Mouse (Mus musculus) liver, adult 2 months (tissue): ENCODE data around the gene Ehd1. TPM values are rescaled to one million over a fixed set of nuclear protein-coding genes. Genes with fewer than 3 reads are reported as not detected.

Source experiments
- DNase-seq: peaks from one replicate; pipeline ENCODE4 v3.0.0-alpha.2; 2011; ENCODE audit warnings: low read depth, low spot score; ENCODE audit errors: extremely low read depth
- H3K27ac ChIP-seq: fragments of 200-500 bp; replicated peaks from 2 replicates; pipeline ENCODE4 v1.5.1; 2012; ENCODE audit warnings: low read depth, mild to moderate bottlenecking, control low read depth, inconsistent platforms, low read length; ENCODE audit not compliant: insufficient read depth
- H3K27me3 ChIP-seq: fragments of 200-500 bp; 2 replicates; pipeline ENCODE4 v1.6.1; 2012; ENCODE audit warnings: mild to moderate bottlenecking, moderate library complexity, low read length, inconsistent platforms; ENCODE audit not compliant: control insufficient read depth, insufficient read depth
- H3K36me3 ChIP-seq: fragments of 200-500 bp; 2 replicates; pipeline ENCODE4 v1.6.1; 2012; ENCODE audit warnings: low read length, inconsistent platforms; ENCODE audit not compliant: control insufficient read depth, insufficient read depth
- H3K4me1 ChIP-seq: fragments of 200-500 bp; 2 replicates; pipeline ENCODE4 v1.6.1; 2011; ENCODE audit warnings: low read length; ENCODE audit not compliant: control insufficient read depth, insufficient read depth
- H3K4me3 ChIP-seq: fragments of 200-500 bp; 2 replicates; pipeline ENCODE4 v1.5.1; 2011; ENCODE audit warnings: low read depth, mild to moderate bottlenecking, control low read depth, low read length, moderate library complexity; ENCODE audit not compliant: insufficient read depth
- H3K79me2 ChIP-seq: fragments of 200-500 bp; 2 replicates; pipeline ENCODE4 v1.6.1; 2012; ENCODE audit warnings: inconsistent platforms, mild to moderate bottlenecking, low read length, moderate library complexity; ENCODE audit not compliant: control insufficient read depth, insufficient read depth
- H3K9ac ChIP-seq: fragments of 200-500 bp; 2 replicates; pipeline ENCODE4 v1.6.1; 2012; ENCODE audit warnings: low read depth, mild to moderate bottlenecking, control low read depth, inconsistent platforms, low read length
- CTCF ChIP-seq: fragments of 200-500 bp; IDR thresholded peaks from 2 replicates; pipeline ENCODE4 v1.5.1; 2011; ENCODE audit warnings: low read depth, low read length, control low read depth
- POLR2A ChIP-seq: fragments of 200-500 bp; IDR thresholded peaks from 2 replicates; pipeline ENCODE4 v1.6.1; 2011; ENCODE audit warnings: low read length, control low read depth; ENCODE audit not compliant: insufficient read depth; ENCODE audit errors: extremely low read depth
- WGBS: fragments of 180-500 bp; shearing (Covaris S2); methylation state at CpG from one replicate; pipeline ENCODE4 v1.1.7; 2018; 5-methylcytosine and 5-hydroxymethylcytosine counted together
- polyA plus RNA-seq: library from polyadenylated mRNA; depleted of rRNA; stranded (reverse); fragments of >200 nt; gene quantifications from 2 replicates; pipeline ENCODE4 v1.2.3, GENCODE M21; 2012
- total RNA-seq: library from RNA; depleted of rRNA; stranded (reverse); fragments of >200 nt; gene quantifications from 2 replicates; pipeline ENCODE4 v1.2.3, GENCODE M21; 2014

The Ehd1 gene
- total and polyA plus RNA-seq, 2 experiments = 25.3 to 140 TPM

GRCm38 (mm10) chr19:6278439-6279073 is 2.0 kb downstream of the Ehd1 start:
- H3K4me1 ChIP-seq = peaks cover 24% of the 10 kb centered on the region

GRCm38 (mm10) chr19:6279481-6280144 is 3.1 kb downstream of the Ehd1 start:
- no peak for DNase-seq
- peak overlapping the region; percentile 10; the same call in 1 of the 2 replicates for H3K9ac ChIP-seq
- H3K4me3 ChIP-seq = no peak overlapping the region
- no peak for TF ChIP-seq POLR2A
- no peak for TF ChIP-seq CTCF
- 88% methylated on average over 6 of the region's 6 CpGs for WGBS
- H3K36me3 ChIP-seq = peaks cover 7% of the 10 kb centered on the region
- H3K4me1 ChIP-seq = peaks cover 27% of the 10 kb centered on the region
- no peaks in the 10 kb centered on the region for H3K27me3 ChIP-seq
- H3K79me2 ChIP-seq = peaks cover 26% of the 10 kb centered on the region
- no peak overlapping the region for H3K27ac ChIP-seq

More at GRCm38 (mm10) chr19:6278439-6279073, 2.0 kb downstream of the Ehd1 start:
- H3K27ac ChIP-seq = peak overlapping the region; percentile 22; the same call in 1 of the 2 replicates
- peak overlapping the region; percentile 25 for H3K9ac ChIP-seq
- peak overlapping the region; percentile 17; the same call in 1 of the 2 replicates for H3K4me3 ChIP-seq
- no peak for TF ChIP-seq POLR2A
- no peak for TF ChIP-seq CTCF
- H3K79me2 ChIP-seq = peaks cover 26% of the 10 kb centered on the region
- no peak for DNase-seq
- WGBS = 26% methylated on average over 6 of the region's 6 CpGs
- no peaks in the 10 kb centered on the region for H3K27me3 ChIP-seq
- H3K36me3 ChIP-seq = peaks cover 7% of the 10 kb centered on the region

GRCm38 (mm10) chr19:6280554-6280953 is 4.0 kb downstream of the Ehd1 start:
- Histone ChIP-seq H3K27ac (no peak overlapping the region), H3K27me3 (no peaks in the 10 kb centered on the region), H3K4me3 (no peak overlapping the region), H3K4me1 (peaks cover 31% of the 10 kb centered on the region), H3K9ac (no peak overlapping the region), H3K36me3 (peaks cover 7% of the 10 kb centered on the region), H3K79me2 (peaks cover 31% of the 10 kb centered on the region)
- DNase-seq = peak; percentile 40
- WGBS = 52% methylated on average over 7 of the region's 7 CpGs
- TF ChIP-seq POLR2A (no peak), CTCF (no peak)

GRCm38 (mm10) chr19:6281122-6282020 is 4.8 kb downstream of the Ehd1 start:
- WGBS = 81% methylated on average over 14 of the region's 14 CpGs

GRCm38 (mm10) chr19:6283001-6283400 is 6.5 kb downstream of the Ehd1 start:
- Histone ChIP-seq H3K27ac (no peak overlapping the region), H3K4me1 (peaks cover 31% of the 10 kb centered on the region), H3K27me3 (no peaks in the 10 kb centered on the region), H3K4me3 (no peak overlapping the region), H3K9ac (no peak overlapping the region), H3K36me3 (peaks cover 7% of the 10 kb centered on the region), H3K79me2 (peaks cover 30% of the 10 kb centered on the region; the same call in 1 of the 2 replicates)
- TF ChIP-seq POLR2A (no peak), CTCF (no peak)
- DNase-seq = no peak
- 30% methylated on average over 5 of the region's 5 CpGs for WGBS

More at GRCm38 (mm10) chr19:6281122-6282020, 4.8 kb downstream of the Ehd1 start:
- no peak for TF ChIP-seq CTCF
- TF ChIP-seq POLR2A = no peak
- Histone ChIP-seq H3K4me1 (peaks cover 32% of the 10 kb centered on the region), H3K36me3 (peaks cover 7% of the 10 kb centered on the region), H3K79me2 (peaks cover 33% of the 10 kb centered on the region), H3K9ac (no peak overlapping the region), H3K27ac (no peak overlapping the region), H3K27me3 (no peaks in the 10 kb centered on the region), H3K4me3 (no peak overlapping the region)
- no peak for DNase-seq
